Mouse (Mus musculus) liver, embryonic 12.5 days (tissue): ENCODE data around the gene Kbtbd13. TPM values are rescaled to one million over a fixed set of nuclear protein-coding genes. Genes with fewer than 3 reads are reported as not detected.
A peak's percentile ranks its signal among the peaks of the same experiment; 100 is the strongest.

ENCODE experiments used
- ATAC-seq: fragments of 200-750 bp; cut with Nextera tagmentation; 2 replicates; pipeline ENCODE4 v1.8.0; 2017; ENCODE audit warnings: moderate number of reproducible peaks, mild to moderate bottlenecking, moderate library complexity
- H3K27ac ChIP-seq: fragments of 300-500 bp; sonication (generic); 2 replicates; pipeline ENCODE4 v1.5.1; 2016; ENCODE audit warnings: mild to moderate bottlenecking
- H3K27me3 ChIP-seq: fragments of 300-500 bp; sonication (generic); replicated peaks from 2 replicates; pipeline ENCODE4 v1.6.1; 2016; ENCODE audit warnings: mild to moderate bottlenecking, moderate library complexity
- H3K36me3 ChIP-seq: fragments of 300-500 bp; sonication (generic); 2 replicates; pipeline ENCODE4 v1.6.1; 2016; ENCODE audit warnings: mild to moderate bottlenecking, moderate library complexity
- H3K4me1 ChIP-seq: fragments of 300-500 bp; sonication (generic); 2 replicates; pipeline ENCODE4 v1.6.1; 2016
- H3K4me2 ChIP-seq: fragments of 300-500 bp; sonication (generic); 2 replicates; pipeline ENCODE4 v1.6.1; 2016; ENCODE audit warnings: mild to moderate bottlenecking, moderate library complexity
- H3K4me3 ChIP-seq: fragments of 300-500 bp; sonication (generic); 2 replicates; pipeline ENCODE4 v1.5.1; 2016; ENCODE audit warnings: mild to moderate bottlenecking, moderate library complexity
- H3K9ac ChIP-seq: fragments of 300-500 bp; sonication (generic); 2 replicates; pipeline ENCODE4 v1.6.1; 2016; ENCODE audit warnings: mild to moderate bottlenecking, moderate library complexity
- H3K9me3 ChIP-seq: fragments of 300-500 bp; sonication (generic); replicated peaks from 2 replicates; pipeline ENCODE4 v1.6.1; 2016; ENCODE audit warnings: mild to moderate bottlenecking, moderate library complexity
- WGBS: fragments of 180-500 bp; shearing (Covaris S2); methylation state at CpG from one replicate; pipeline ENCODE4 v1.1.7; 2016; ENCODE audit not compliant: insufficient replicate concordance; 5-methylcytosine and 5-hydroxymethylcytosine counted together
- polyA plus RNA-seq: library from polyadenylated mRNA; unstranded; fragments of >200 nt; fragmentation: Nextera tagmentation; extraction: Ambion mirVana; gene quantifications from 2 replicates; pipeline ENCODE4 v1.2.1, GENCODE M21; 2016

Kbtbd13 gene
- 0.21 and 0.26 TPM in 2 replicates for polyA plus RNA-seq

DNA sequence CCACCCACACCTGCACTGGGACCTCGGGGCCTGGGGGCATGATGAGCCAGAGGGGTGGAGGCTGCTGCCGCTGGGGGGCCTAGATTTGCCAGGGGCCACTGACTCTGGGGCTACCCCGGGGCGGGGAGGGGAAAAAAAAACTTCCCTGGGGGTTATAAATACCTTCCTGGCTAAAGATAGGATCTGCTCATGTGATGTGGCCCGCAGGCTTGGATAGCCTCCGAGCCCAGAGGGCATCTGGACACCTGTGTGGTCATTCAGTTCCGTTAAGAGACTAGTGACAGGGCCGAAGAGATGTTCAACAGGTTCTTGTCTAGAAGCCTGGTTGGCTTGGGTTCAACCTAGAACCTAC lies at the start of gene Kbtbd13:
Gene Kbtbd13 (minus strand): TSS at position 40 of the 352 bp plus-strand sequence.
- ATAC-seq: no peak
- 34% methylated on average over 8 of the region's 8 CpGs for WGBS
- peak within 1 kb of the TSS; percentile 39 for H3K4me3 ChIP-seq
- peaks cover 70% of the 10 kb centered on the region for H3K27me3 ChIP-seq
- no peak within 1 kb of the TSS for H3K27ac ChIP-seq
- no peaks in the 10 kb centered on the region for H3K36me3 ChIP-seq
- no peaks in the 10 kb centered on the region for H3K9me3 ChIP-seq
- peak within 1 kb of the TSS; percentile 53 for H3K4me2 ChIP-seq
- H3K9ac ChIP-seq: no peak within 1 kb of the TSS
- H3K4me1 ChIP-seq: 0 out of 2 replicates have a peak, but pooled peaks cover 8% of the 10 kb centered on the region

DNA sequence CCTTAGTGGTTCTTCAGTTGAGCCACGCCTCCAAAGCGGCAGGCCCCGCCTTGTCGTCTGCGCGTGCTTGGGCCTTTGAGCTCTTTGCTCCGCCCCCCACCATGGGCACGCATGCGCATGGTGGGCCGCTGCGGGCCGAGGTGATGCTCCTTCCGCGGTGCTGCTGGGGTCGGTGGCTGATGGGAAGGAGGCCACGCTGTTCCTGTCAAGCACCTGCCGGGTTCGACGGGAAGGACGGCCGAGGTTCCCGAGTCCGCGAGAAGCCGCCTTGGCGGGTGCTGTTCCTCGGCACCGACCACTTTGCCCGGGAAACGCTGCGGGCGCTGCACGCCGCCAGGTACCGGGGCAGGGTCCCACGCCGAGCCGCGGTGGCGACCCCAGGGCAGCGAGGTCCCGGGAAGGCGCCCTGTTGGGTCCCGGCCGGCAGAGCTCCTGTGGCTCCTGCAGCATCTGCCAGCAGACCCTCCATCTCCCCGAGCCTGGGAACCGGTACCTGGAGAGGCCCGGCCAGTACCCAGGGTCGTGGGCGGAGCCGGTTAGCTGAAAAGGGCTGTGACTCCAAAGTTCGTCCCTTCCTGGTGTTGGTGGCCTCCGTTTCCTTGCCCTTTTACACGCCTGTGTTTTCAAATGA lies 44.3 kb upstream of the Kbtbd13 start, which contains the start of gene Mtfmt:
Gene Mtfmt (plus strand): TSS at position 112 of the 631 bp plus-strand sequence.
- Histone ChIP-seq H3K9ac (peak within 1 kb of the TSS; percentile 85), H3K36me3 (peaks cover 24% of the 10 kb centered on the region), H3K27me3 (peaks cover 12% of the 10 kb centered on the region; the same call in 1 of the 2 replicates), H3K27ac (peak within 1 kb of the TSS; percentile 50), H3K4me3 (peak within 1 kb of the TSS; percentile 96), H3K4me1 (peaks cover 15% of the 10 kb centered on the region), H3K9me3 (no peaks in the 10 kb centered on the region), H3K4me2 (peak within 1 kb of the TSS; percentile 80)
- peak; percentile 89 for ATAC-seq
- under 1% methylated on average over 54 of the region's 54 CpGs for WGBS

- ATAC-seq: no peak
- peaks cover 12% of the 10 kb centered on the region; the same call in 1 of the 2 replicates for H3K27me3 ChIP-seq
- no peak overlapping the region; the same call in 1 of the 2 replicates for H3K27ac ChIP-seq
- no peak overlapping the region for H3K9ac ChIP-seq
- WGBS: 65% methylated on average over 4 of the region's 4 CpGs
- H3K4me1 ChIP-seq: peaks cover 15% of the 10 kb centered on the region
- H3K4me2 ChIP-seq: no peak overlapping the region
- H3K9me3 ChIP-seq: no peaks in the 10 kb centered on the region
- peaks cover 19% of the 10 kb centered on the region for H3K36me3 ChIP-seq
- H3K4me3 ChIP-seq: no peak overlapping the region; the same call in 1 of the 2 replicates
These were observed 43.8 kb upstream of the Kbtbd13 start for GRCm38 (mm10) chr9:65435211-65435610.

GRCm38 (mm10) chr9:65434140-65434539 lies 42.7 kb upstream of the Kbtbd13 start:
- Histone ChIP-seq H3K36me3 (peaks cover 13% of the 10 kb centered on the region), H3K27ac (no peak overlapping the region), H3K4me3 (no peak overlapping the region), H3K4me1 (peaks cover 15% of the 10 kb centered on the region), H3K27me3 (peaks cover 12% of the 10 kb centered on the region; the same call in 1 of the 2 replicates), H3K9me3 (no peaks in the 10 kb centered on the region), H3K4me2 (no peak overlapping the region), H3K9ac (no peak overlapping the region)
- ATAC-seq: no peak
- WGBS: 45% methylated on average over 5 of the region's 5 CpGs

DNA sequence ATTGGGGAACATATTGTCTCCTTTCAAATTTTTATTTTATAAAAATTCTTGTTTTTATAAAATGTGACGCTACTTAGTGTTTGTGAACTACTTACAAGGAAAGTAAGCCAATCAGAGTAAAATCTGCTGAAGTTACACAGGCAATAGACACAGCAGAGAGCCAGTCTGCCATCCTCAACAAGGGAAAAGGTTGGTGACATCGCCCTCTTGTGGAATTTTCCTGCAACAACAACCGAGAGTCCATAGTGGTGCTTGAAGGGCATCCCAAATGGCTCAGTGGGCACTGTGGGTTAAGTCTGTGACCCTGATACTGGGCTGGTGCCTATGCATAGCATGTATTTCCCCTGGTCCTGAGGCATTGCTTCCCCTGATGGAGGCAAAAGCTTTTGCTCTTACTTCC lies 40.8 kb upstream of the Kbtbd13 start:
- WGBS: 1% methylated on average over 3 of the region's 3 CpGs

GRCm38 (mm10) chr9:65430921-65431320 lies 39.5 kb upstream of the Kbtbd13 start:
- no peak for ATAC-seq
- Histone ChIP-seq H3K4me2 (no peak overlapping the region), H3K9ac (no peak overlapping the region), H3K9me3 (no peaks in the 10 kb centered on the region), H3K36me3 (no peaks in the 10 kb centered on the region), H3K4me3 (no peak overlapping the region), H3K4me1 (peaks cover 4% of the 10 kb centered on the region; the same call in 1 of the 2 replicates), H3K27ac (no peak overlapping the region), H3K27me3 (peaks cover 12% of the 10 kb centered on the region; the same call in 1 of the 2 replicates)
- WGBS: 78% methylated on average over 5 of the region's 5 CpGs

More for the DNA sequence above, 40.8 kb upstream of the Kbtbd13 start:
- no peak for ATAC-seq
- Histone ChIP-seq H3K9me3 (no peaks in the 10 kb centered on the region), H3K36me3 (no peaks in the 10 kb centered on the region), H3K27ac (no peak overlapping the region), H3K9ac (no peak overlapping the region), H3K27me3 (peaks cover 12% of the 10 kb centered on the region; the same call in 1 of the 2 replicates), H3K4me3 (no peak overlapping the region), H3K4me1 (peaks cover 15% of the 10 kb centered on the region), H3K4me2 (no peak overlapping the region)

- no peak for ATAC-seq
- Histone ChIP-seq H3K36me3 (no peaks in the 10 kb centered on the region), H3K4me3 (no peak overlapping the region), H3K4me2 (no peak overlapping the region), H3K9me3 (no peaks in the 10 kb centered on the region), H3K27me3 (peaks cover 12% of the 10 kb centered on the region; the same call in 1 of the 2 replicates), H3K4me1 (peaks cover 4% of the 10 kb centered on the region; the same call in 1 of the 2 replicates), H3K27ac (no peak overlapping the region), H3K9ac (no peak overlapping the region)
These were observed 38.9 kb upstream of the Kbtbd13 start for GRCm38 (mm10) chr9:65430401-65430800.

GRCm38 (mm10) chr9:65428003-65428402 lies 36.6 kb upstream of the Kbtbd13 start:
- H3K9ac ChIP-seq: no peak overlapping the region
- H3K4me2 ChIP-seq: no peak overlapping the region
- no peaks in the 10 kb centered on the region for H3K4me1 ChIP-seq
- H3K4me3 ChIP-seq: no peak overlapping the region
- peaks cover 6% of the 10 kb centered on the region for H3K27me3 ChIP-seq
- H3K9me3 ChIP-seq: no peaks in the 10 kb centered on the region
- no peak overlapping the region for H3K27ac ChIP-seq
- 68% methylated on average over 5 of the region's 5 CpGs for WGBS
- no peak for ATAC-seq
- H3K36me3 ChIP-seq: no peaks in the 10 kb centered on the region

DNA sequence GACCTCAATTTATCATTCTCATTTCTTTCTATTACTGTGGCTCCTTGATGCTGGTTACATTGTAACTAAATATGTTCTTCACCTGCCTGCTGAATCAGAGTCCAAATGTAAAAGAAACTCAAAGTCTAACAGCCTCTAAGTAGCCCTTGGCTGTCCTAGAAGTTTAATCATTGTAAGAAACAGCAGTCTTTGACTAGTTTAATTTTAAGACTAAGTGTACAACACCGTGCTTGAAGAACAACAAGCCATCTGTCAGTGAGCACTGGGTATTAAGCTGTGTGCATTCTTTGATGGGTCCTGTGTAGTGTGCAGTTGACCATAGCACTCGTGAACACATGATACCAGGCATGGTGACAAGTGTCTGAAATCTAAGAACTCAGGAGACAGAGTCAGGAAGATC lies 36.1 kb upstream of the Kbtbd13 start:
- H3K4me1 ChIP-seq: no peaks in the 10 kb centered on the region
- ATAC-seq: no peak
- no peak overlapping the region for H3K9ac ChIP-seq
- no peak overlapping the region for H3K27ac ChIP-seq
- 60% methylated on average over 2 of the region's 2 CpGs for WGBS
- no peaks in the 10 kb centered on the region for H3K9me3 ChIP-seq
- H3K4me3 ChIP-seq: no peak overlapping the region
- no peak overlapping the region for H3K4me2 ChIP-seq
- H3K36me3 ChIP-seq: no peaks in the 10 kb centered on the region
- H3K27me3 ChIP-seq: peaks cover 5% of the 10 kb centered on the region; the same call in 1 of the 2 replicates

DNA sequence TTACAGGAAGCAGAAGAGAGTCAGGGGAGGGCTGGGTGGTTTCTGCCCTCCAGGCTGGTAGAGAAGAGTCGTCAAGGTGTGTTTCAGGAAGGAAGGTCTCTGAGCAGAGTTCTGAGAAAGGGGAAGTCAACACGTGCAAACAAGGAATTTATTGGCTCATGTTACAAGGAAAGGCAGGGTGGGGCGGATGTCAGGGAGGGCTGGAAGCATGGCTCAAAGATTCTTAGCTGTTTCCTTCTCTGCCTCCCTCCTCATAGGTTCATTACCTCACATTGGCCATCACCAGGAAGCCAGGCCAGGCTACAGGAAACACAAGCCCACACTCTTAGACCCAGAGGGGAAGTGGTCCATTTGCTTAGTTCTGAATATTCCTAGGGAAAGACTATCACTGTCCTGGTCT lies 32.9 kb upstream of the Kbtbd13 start:
- Histone ChIP-seq H3K9me3 (no peaks in the 10 kb centered on the region), H3K4me1 (no peaks in the 10 kb centered on the region), H3K27me3 (peaks cover 5% of the 10 kb centered on the region; the same call in 1 of the 2 replicates), H3K9ac (no peak overlapping the region), H3K4me3 (no peak overlapping the region), H3K36me3 (no peaks in the 10 kb centered on the region), H3K4me2 (no peak overlapping the region), H3K27ac (no peak overlapping the region)
- ATAC-seq: no peak
- 17% methylated on average over 3 of the region's 3 CpGs for WGBS

DNA sequence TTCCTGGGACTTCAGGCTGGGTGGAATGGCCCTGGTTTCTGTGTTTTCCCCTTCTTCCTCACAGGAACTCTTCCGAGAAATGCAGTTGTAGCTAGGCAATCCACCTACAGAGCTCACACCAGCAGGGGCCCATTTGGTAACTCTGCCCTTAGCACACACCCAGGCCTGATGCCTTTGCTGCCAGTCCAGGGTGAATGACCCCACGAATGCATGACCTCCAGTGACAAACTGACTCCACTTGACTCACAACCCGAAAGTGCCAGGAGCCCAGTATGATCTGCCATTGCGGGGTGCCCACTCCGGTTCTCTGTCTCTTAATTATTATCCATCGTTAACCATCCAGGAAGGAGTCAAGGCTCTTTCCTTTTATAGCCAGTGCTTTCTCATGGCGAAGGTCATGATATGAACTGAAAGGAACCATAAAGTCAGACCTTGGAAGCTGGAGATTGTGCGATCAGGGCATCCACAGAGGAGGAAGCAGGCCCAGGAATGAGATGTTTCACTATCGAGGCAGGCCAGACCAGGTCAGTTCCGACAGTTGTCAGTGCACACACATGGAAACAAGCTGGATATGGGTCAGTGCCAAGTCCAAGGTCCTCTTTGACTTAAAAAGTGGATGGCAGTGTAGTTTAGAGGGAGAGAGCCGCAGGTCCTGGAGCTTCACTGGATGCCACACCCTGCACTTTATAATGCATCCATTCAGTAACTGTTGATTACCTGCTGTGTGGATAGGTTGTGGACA lies 31.5 kb upstream of the Kbtbd13 start, which contains the start of gene Slc51b:
Gene Slc51b (minus strand): TSS at position 196 of the 742 bp plus-strand sequence.
- Histone ChIP-seq H3K4me2 (no peak within 1 kb of the TSS), H3K27ac (no peak within 1 kb of the TSS), H3K9me3 (no peaks in the 10 kb centered on the region), H3K36me3 (no peaks in the 10 kb centered on the region), H3K4me3 (no peak within 1 kb of the TSS), H3K27me3 (peaks cover 5% of the 10 kb centered on the region; the same call in 1 of the 2 replicates), H3K9ac (no peak within 1 kb of the TSS), H3K4me1 (no peaks in the 10 kb centered on the region)
- ATAC-seq: no peak
- WGBS: 69% methylated on average over 11 of the region's 11 CpGs

- no peak overlapping the region for H3K4me3 ChIP-seq
- H3K9ac ChIP-seq: no peak overlapping the region
- H3K9me3 ChIP-seq: no peaks in the 10 kb centered on the region
- ATAC-seq: no peak
- no peaks in the 10 kb centered on the region for H3K4me1 ChIP-seq
- no peak overlapping the region for H3K4me2 ChIP-seq
- WGBS: 66% methylated on average over 3 of the region's 3 CpGs
- H3K27ac ChIP-seq: no peak overlapping the region
- no peaks in the 10 kb centered on the region for H3K36me3 ChIP-seq
- H3K27me3 ChIP-seq: peaks cover 5% of the 10 kb centered on the region; the same call in 1 of the 2 replicates
These were observed 28.2 kb upstream of the Kbtbd13 start for GRCm38 (mm10) chr9:65419633-65420032.
